Mouse (Mus musculus): ENCODE measurements around the gene Sesn3.
"Not testable (repeated sequence)": the region's sequence is repeated elsewhere in the genome, so short reads cannot be mapped to it uniquely, and the experiment has no call there.

Gene Sesn3

DNA sequence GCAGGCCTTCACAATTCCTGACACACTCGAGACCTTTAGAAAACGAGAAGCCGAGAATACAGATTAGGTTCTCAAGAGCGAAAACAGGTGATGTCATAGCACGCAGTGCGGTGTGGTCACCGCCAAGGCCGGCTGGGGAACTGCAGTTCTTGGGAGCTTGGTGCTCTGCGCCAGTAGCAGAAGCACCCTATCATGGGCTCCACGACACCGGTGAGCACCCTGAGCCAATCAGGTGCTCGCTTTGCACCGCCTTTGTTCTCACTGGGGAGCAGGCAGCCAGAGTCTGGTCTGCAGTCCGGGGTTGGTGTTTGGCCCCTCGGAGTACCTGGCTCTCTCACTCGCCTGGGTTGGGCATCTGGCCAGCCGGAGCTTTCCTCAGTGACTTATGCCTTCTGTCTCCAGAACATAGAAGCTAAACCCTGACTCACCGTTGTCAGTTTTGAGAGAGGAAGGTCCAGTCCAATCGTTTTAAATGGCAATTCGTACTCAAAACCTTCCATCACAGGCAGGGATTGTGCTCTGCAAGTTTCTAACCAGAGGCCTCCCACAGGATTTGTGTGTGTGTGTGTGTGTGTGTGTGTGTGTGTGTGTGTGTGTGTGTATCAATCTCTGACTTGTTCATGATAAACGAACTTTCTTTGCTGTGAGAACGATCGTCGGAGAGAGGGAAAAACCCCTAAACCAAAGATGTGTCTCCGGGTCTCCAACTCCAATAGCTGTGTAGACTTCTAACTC, at the start of gene Sesn3:
Sesn3 (plus strand) TSS at position 82 of the 735 bp plus-strand sequence.
- DNase-seq (ENCODE audit: extremely low read depth, insufficient read length, low spot score), result peak; percentile 44

DNA sequence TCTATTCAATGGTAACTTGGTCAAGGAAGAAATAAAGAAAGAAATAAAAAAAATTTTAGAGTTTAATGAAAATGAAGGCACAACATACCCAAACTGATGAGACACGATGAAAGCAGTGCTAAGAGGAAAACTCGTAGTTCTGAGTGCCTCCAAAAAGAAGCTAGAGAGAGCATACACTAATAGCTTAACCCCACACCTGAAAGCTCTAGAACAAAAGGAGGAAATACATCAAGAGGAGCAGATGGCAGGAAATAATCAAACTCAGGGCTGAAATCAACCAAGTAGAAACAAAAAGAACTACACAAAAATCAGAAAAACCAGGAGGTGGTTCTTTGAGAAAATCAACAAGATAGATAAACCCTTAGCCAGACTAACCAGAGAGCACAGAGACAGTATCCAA, 47.8 kb upstream of the Sesn3 start:
- DNase-seq (ENCODE audit: extremely low read depth, insufficient read length, low spot score), result not testable (repeated sequence)

GRCm38 (mm10) chr9:14233702-14234373, 41.0 kb upstream of the Sesn3 start:
- DNase-seq (ENCODE audit: extremely low read depth, insufficient read length, low spot score), result no peak

- no peak for DNase-seq (ENCODE audit: extremely low read depth, insufficient read length, low spot score)
Observed at GRCm38 (mm10) chr9:14235286-14235685, 39.6 kb upstream of the Sesn3 start.

- not testable (repeated sequence) for DNase-seq (ENCODE audit: extremely low read depth, insufficient read length, low spot score)
Observed at GRCm38 (mm10) chr9:14241003-14241402, 33.9 kb upstream of the Sesn3 start.

- DNase-seq (ENCODE audit: extremely low read depth, insufficient read length, low spot score), result no peak
Observed at GRCm38 (mm10) chr9:14242308-14242707, 32.6 kb upstream of the Sesn3 start.

- no peak for DNase-seq (ENCODE audit: extremely low read depth, insufficient read length, low spot score)
Observed at GRCm38 (mm10) chr9:14244528-14244927, 30.3 kb upstream of the Sesn3 start.

DNA sequence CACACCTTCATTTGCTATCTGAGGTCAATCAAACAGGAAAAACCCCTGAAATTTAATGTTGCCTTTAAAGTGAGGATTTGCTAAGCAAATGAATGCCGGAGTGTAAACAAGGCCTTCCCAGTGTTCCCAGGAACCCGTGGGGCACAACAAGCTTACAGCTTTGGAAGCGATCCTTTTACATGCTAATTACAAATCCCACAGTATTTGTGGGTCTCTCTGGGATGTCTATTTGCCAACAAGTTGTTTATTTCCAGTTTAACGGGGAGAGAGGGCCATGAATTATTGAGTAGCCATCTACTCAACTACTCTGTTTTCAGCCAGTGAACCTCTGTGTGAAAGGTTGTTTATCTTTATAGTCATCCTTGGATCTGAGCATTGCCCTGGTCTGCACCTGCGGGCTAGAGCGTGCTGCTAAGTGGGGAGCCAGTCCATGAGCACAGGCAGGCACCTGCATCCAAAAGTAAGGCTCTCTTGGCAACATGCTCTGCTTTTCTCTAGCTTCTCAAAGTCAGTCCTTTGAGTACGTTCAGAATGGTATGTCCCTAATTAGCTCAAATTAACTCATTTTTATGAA, 29.8 kb upstream of the Sesn3 start:
- no peak for DNase-seq (ENCODE audit: extremely low read depth, insufficient read length, low spot score)

DNA sequence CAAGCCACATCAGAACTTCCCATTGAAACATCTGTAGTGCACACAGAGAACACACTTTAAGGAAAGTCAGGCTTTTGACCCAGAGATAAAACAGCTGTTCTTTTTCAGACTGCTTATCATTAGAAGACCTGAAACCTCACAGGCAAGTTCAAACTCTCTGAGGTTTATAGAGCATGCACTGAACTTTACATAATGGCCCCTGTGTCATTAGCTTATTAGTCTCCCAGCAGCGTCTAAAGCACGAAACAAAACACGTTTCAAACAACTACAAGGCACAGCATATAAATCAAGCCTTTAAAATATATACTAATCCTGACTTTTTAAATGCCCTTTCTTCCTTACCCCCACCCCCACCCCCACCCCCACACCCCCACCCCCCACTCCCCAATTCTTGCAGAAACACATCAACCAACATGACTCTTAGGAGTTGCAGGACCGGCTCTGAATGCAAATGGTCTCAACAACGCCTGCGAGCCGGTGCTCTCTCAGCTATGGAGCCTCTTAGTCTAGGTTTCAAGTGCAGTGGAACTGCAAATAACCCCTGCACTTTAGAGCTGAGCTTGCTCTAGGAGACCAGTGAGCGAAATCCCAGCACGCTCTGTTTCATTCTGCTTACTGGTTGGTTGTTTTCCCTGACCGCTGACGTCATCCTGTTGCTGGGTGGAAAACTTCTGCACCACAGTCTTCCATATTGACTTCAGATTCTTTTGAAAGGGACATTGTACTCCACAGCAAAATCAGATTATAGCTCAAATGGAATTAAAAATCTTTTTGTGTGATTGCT, 28.7 kb upstream of the Sesn3 start:
- DNase-seq (ENCODE audit: extremely low read depth, insufficient read length, low spot score), result no peak

- DNase-seq (ENCODE audit: extremely low read depth, insufficient read length, low spot score), result no peak
Observed at GRCm38 (mm10) chr9:14247480-14248208, 27.2 kb upstream of the Sesn3 start.

GRCm38 (mm10) chr9:14248209-14248596, 26.7 kb upstream of the Sesn3 start:
- DNase-seq (ENCODE audit: extremely low read depth, insufficient read length, low spot score), result no peak

DNA sequence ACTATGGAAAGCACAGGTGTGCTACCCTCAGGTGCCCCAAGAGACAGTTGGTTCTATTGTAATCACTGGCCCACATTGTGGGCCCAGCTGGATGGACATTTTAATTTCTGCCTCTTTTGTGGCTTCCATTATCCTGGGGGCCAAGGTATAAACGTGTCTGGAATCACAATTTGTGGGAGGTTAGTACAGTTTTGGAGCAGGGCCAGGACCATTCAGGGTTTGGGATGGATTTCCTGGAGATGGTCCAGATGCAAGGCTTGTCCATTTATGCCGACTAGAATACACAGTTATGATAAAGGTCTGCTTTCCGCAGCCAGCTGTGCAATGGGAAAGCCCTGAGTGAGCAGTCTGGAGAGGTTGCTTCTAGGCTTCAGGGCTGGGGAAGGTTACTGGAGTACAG, 13.7 kb upstream of the Sesn3 start:
- no peak for DNase-seq (ENCODE audit: extremely low read depth, insufficient read length, low spot score)

DNA sequence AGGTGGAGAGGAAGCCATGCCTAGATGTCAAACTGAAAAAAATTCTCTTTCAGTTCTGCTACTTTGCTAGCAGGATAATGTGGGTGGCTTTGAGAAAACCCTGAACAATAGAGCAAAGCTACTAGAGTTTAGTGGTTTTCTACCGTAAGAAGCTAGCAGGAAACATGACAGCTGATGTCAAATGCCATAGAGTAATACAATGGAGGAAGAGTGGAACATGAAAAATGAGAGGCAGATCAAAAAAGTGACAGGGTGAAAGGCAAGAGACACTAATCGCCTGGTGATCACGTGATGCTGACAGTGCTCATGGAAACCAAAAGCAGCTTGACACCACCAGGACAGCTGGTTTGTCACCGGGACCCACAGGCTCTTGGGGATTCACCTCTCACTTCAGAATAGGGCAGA, 12.3 kb upstream of the Sesn3 start:
- no peak for DNase-seq (ENCODE audit: extremely low read depth, insufficient read length, low spot score)

- DNase-seq (ENCODE audit: extremely low read depth, insufficient read length, low spot score), result no peak
Observed at GRCm38 (mm10) chr9:14266470-14266869, 8.4 kb upstream of the Sesn3 start.

GRCm38 (mm10) chr9:14268578-14268977, 6.3 kb upstream of the Sesn3 start:
- no peak for DNase-seq (ENCODE audit: extremely low read depth, insufficient read length, low spot score)

- DNase-seq (ENCODE audit: extremely low read depth, insufficient read length, low spot score), result no peak
Observed at GRCm38 (mm10) chr9:14272921-14273320, 1.9 kb upstream of the Sesn3 start.

- no peak for DNase-seq (ENCODE audit: extremely low read depth, insufficient read length, low spot score)
Observed at GRCm38 (mm10) chr9:14274586-14274985, 281 bp upstream of the Sesn3 start.

DNA sequence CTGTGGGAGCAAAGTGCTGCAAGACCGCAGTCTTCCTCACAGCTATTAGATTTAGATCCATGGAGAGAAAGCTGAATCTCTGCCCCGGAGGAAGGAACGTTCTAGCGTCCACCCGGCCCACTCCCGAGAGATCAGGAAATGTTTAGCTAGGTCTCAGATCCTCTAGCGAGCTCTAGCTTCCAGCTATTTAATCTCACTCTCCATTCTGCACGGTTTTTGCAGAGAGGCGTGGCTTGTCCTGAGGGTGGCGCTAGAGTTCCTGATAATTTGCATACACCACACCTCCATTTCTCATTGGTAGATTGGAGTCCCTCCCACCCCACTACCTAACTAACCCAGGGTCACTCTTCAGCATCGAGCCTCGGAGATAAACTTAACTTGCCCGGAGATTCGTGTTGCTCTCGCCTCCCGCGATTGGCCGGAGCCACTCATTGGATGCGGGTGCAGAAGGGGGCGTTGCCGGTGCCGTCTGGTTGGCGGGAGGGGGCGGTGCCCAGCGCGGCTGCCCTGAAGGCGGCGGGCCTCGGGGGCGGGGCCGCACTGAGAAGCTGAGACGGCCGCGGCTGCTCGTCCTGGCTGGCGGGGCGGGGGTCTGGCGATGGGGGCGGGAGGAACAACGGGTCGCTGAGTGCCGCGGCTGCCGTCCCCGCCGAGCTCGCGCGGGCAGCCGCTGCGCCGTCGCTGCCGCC, 1.1 kb downstream of the Sesn3 start:
- DNase-seq (ENCODE audit: extremely low read depth, insufficient read length, low spot score), result peak; percentile 91

DNA sequence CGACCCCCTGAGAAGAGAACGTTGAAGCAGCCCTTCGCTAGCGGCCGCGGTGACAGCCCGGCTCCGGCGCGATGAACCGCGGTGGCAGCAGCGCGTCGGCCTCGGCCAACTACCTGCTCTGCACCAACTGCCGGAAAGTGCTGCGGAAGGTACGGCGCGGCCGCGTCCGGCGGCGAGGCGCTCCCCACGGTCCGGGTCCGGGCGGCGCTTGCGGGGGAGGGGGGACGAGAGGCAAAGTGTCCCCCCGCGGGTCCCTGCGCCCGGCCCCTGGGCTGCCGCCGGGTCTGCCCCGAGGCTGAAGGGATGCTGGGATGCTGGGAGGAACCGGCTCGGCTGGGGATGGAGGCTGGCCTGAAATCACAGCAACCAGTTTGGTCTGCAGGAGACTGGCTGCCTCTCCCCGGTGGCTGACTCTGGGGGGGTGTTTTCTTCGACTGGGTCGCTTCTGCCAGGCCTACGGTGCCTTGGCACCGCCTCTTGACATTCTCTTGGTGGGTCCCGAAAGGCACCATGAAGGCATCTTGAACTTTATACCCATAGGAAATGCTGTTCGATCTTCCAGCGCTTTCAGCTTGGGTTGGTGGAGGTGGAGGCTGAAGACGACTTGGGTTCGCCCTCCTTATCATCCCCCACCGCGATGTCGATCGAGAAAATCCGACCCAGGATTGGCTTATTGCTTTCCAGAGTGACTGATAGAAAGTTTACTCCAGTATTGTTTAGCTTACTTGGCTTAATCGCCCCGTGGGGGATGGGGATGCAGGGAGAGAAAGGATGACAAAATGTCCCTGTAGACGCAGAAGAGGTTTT, 1.8 kb downstream of the Sesn3 start:
- peak; percentile 67 for DNase-seq (ENCODE audit: extremely low read depth, insufficient read length, low spot score)

All from 3134 (cell line).